Mouse (Mus musculus) testis, adult 2 months (tissue): ENCODE results near the gene Mettl18.

Experiments used
- CTCF ChIP-seq: fragments of 200-500 bp; IDR thresholded peaks from 2 replicates; pipeline ENCODE4 v1.5.1; 2012; ENCODE audit warnings: low read depth, mild to moderate bottlenecking, inconsistent platforms, low read length, moderate library complexity; ENCODE audit not compliant: control insufficient read depth, insufficient read depth, insufficient replicate concordance
- POLR2A ChIP-seq: fragments of 200-500 bp; IDR thresholded peaks from 2 replicates; pipeline ENCODE4 v1.6.1; 2012; ENCODE audit warnings: low read depth, mild to moderate bottlenecking, inconsistent platforms, low read length, moderate library complexity; ENCODE audit not compliant: control insufficient read depth

DNA sequence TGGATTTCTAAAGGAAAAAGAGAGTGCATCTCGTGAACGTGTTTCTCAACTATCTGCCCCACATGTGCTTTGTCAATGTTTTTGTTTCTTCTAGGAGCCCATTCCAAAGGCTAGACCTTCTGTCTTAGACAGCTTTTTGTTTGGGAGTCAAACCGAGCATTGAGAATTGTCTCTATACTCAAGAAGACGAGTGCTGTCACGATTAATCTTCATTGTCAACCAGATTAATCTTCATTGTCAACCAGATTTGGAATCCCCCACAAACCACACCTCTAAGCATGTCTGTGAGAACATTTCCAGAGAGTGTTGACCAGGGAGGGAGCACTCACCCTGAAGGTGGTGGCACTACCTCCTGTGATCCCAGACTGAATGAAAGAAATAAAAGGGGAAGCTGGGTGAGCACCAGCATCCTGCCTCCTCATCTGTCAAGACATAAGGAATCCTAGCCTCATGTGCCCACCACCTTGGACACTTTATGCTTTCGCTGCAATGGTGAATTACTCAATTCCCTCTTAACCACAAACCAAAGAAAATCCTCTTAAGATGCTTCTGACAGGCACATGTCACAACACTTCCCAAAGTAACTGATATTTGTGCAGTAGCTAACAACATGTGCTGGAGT is 7.3 kb downstream of the Mettl18 start:
- no peak for TF ChIP-seq POLR2A
- no peak for TF ChIP-seq CTCF
